Mouse (Mus musculus): ENCODE results near the gene Gm8165.
"Not testable (repeated sequence)": the region's sequence is repeated elsewhere in the genome, so short reads cannot be mapped to it uniquely, and the experiment has no call there.

The Gm8165 gene

GRCm38 (mm10) chr14:43677099-43677498, at the start of gene Gm8165:
TSS of gene Gm8165 (minus strand) at chr14:43677199.
- not testable (repeated sequence) for DNase-seq (ENCODE audit: low spot score in 2 of 2)

- not testable (repeated sequence) for DNase-seq (ENCODE audit: low spot score in 2 of 2)
Observed at GRCm38 (mm10) chr14:43697621-43698020, 20.6 kb upstream of the Gm8165 start, which contains the start of gene Gm7324. TSS of gene Gm7324 (plus strand) at chr14:43697828.

Data from spleen, postnatal 10 days (tissue).